Mouse (Mus musculus) frontal cortex, postnatal 25 days (tissue): ENCODE data around the gene Ntsr2.
A peak's percentile ranks its signal among the peaks of the same experiment; 100 is the strongest.

Experiments
- DNase-seq, 2 experiments: peaks; one replicate each; pipeline ENCODE4 v3.0.0; 2022; ENCODE audit warnings: low spot score in 2 of 2

The Ntsr2 gene

GRCm38 (mm10) chr12:16653332-16654093, at the start of gene Ntsr2:
Ntsr2 (plus strand) TSS chr12:16653382.
- peak; percentile 47 to 53 for DNase-seq

GRCm38 (mm10) chr12:16605624-16606023, 47.6 kb upstream of the Ntsr2 start:
- DNase-seq: no peak

DNA sequence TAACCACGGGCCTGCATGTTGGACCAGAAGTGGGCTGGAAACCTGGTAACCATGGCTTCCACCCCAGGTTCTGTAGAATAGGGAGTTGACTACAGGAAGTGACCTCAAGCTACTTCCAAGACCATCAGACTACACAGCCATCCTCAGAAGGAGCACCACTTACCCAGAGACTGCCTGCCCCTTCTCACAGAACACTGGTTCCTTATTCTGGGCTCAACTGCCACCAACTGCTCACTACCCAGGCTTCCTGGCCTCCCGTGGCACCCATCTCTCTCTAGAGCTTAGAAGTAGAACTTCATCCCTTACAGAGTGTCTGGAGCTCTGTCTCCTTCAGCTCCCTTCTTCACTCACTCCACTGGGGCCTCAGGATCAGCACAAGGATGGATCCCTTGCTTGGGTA, 42.2 kb upstream of the Ntsr2 start, which contains the start of gene Lpin1:
Gene Lpin1 (minus strand): TSS at position 31 of the 400 bp plus-strand sequence.
- no peak for DNase-seq

DNA sequence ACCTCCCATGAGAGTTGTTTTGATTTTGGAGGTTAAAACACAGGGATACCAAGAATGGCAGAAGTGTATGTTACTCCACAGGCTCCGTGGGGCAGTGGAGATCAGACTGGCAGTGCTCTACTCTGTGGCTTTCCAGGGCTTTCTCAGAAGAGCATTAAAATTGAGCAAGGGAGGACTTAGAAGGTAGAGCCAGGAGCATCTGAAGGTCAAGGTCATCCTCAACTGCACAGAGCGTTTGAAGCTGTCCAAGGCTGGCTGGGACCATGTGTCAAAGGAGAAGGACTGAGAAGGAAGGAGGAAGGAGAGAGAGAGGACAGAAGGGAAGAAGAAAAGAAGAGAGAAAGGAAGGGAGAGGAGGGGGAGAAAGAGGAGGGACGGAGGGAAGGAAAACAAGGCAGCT, 38.6 kb upstream of the Ntsr2 start:
- DNase-seq: no peak

DNA sequence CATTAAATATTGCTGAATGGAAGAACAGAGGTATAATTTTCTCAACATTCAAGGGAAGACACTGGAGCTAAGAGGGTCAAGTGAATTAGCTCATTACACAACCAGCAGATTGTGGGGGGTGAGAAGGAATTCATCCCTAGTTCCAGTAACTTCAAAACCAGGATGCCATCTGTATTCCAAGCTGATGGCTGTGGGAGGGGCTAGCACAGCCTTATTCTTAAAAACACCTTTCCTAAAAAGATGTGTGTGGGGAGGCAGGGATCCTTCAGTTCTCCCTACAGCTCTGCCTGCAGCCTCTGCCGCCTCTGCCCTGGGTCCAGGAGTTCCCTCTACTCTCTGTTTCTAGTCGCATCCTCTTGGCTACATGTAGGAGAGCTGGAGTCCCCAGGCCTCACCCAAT, 37.4 kb upstream of the Ntsr2 start:
- DNase-seq: no peak

- peak; percentile 32 to 52 for DNase-seq
Observed at GRCm38 (mm10) chr12:16618512-16619274, 34.5 kb upstream of the Ntsr2 start.

GRCm38 (mm10) chr12:16619453-16619852, 33.7 kb upstream of the Ntsr2 start:
- no peak for DNase-seq

- no peak for DNase-seq
Observed at GRCm38 (mm10) chr12:16620230-16620629, 33.0 kb upstream of the Ntsr2 start.

DNA sequence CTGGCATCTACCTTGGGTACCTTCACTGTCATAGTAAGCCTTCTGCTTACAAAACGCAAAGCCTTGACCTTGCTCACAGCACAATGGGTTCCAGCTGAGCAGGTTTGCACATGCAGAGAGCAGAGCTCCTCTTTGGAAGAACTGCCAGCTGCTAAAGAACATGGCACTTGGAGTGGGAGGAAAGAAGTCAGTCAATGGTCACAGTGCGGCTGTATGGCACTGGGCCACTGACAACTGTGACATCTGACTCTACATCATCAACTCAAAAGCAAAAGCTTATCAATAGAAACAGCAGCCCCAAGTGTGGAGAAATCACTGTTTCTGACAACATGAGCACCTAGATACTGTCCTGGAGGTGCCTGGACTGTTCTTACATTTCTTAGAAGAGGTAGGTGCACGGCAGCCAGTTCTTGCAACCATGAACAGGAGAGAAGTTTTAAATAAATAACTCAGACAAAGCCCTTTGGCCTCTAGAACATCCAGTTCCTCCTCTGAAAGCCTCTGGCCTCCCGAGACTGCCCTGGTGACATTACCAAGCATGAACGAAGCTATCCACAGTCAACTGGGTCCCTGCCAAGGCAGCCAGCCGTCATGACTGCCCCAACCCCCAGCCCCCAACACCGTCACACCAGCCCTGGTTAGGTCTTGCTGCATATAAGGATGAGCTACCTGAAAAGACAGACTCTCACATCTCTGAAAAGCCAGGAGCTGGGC, 22.9 kb upstream of the Ntsr2 start:
- no peak for DNase-seq

GRCm38 (mm10) chr12:16630866-16631185, 22.4 kb upstream of the Ntsr2 start:
- no peak for DNase-seq

GRCm38 (mm10) chr12:16631423-16631822, 21.8 kb upstream of the Ntsr2 start:
- no peak for DNase-seq

DNA sequence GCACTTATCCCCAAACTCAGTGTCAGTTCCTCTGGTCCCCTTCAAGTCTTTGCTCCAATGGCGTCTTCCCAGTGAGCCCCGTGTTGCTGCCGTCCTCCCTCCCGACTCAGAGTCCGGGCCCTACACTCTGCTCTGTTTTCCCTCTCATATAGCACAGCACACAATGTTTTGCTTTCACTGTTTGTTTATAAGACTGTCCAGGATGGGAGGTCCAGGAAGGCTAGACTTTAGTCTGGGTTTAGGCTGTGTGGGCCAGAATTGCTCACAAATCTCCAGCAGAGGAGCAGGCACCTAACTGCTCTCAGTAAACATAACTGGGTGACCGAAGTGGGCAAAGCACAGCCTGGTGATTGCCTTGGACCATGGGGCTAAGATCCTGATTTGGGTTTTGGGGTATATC, 19.9 kb upstream of the Ntsr2 start:
- DNase-seq: no peak

GRCm38 (mm10) chr12:16634075-16634813, 18.9 kb upstream of the Ntsr2 start:
- peak; percentile 29 to 40 for DNase-seq

- DNase-seq: no peak
Observed at GRCm38 (mm10) chr12:16635816-16636215, 17.4 kb upstream of the Ntsr2 start.

DNA sequence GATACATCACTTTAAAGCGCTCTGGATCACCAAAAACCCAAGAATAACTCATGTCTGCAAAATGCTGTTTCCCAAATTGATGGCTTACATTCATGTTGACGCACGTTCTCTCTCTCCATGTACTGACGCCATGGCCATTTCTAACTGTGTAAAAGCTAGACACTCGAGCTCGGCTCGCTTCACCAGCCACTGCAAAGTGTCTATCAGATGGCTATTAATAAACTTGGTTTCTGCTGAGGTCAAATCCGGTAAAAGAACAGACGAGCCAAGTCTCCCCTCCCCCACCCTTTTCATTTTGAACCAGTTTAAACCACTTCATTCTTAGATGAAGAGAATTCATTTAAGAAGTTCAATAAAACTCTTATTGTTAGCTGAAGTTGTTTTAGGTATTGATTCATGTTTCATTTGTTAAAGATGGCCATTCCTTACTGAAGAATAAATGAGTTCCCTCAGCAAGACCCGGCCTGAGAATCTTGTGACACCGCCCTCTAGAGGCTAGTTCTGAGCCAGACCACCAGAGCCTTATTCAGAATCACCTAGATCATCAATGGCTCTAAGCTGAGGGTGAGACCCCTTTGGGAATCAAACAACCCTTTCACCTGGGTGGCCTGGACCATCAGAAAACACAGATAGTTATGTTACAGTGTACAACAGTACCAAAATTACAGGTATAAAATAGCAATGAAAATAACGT, 14.0 kb upstream of the Ntsr2 start:
- DNase-seq: no peak

DNA sequence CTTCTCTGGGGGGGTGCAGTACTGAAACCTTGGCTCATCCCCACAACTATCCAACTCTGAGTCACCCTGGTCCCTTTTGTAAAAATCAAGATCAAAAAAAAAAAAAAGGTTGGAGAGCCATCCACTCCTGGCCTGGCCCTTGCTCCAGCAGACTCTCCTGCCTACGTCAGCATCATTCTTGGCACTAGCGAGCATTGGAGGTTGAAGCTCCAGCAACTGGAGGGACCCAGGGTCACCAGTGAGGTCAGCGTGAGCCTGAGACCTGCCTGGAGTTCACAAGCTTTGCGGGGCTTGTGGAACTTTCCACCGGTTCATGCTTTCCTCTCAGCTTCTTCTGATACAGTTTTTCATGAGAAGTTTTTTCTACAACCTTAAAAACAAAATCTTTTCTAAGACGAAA, 13.1 kb upstream of the Ntsr2 start:
- DNase-seq: no peak

DNA sequence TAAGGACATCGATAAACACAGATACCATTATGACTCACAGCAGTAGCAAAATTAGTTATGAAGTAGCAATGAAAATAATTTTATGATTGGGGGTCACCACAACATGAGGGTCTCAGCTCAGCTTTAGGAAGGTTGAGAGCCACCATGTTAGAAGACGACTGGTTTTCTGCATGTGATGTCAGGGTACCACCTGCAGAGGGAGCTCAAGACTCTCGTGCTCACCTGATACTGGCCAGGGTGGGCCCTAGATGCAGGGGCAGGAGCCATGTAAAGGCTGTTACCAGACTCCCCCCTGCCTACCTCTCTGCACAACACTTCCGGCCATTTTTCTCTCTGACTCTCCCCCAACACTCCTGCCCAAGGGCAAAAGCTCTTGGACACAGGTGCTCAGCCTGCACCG, 11.2 kb upstream of the Ntsr2 start:
- DNase-seq: no peak

- DNase-seq: peak in 1 of 2 experiments; percentile 35
Observed at GRCm38 (mm10) chr12:16643508-16644345, 9.5 kb upstream of the Ntsr2 start.

DNA sequence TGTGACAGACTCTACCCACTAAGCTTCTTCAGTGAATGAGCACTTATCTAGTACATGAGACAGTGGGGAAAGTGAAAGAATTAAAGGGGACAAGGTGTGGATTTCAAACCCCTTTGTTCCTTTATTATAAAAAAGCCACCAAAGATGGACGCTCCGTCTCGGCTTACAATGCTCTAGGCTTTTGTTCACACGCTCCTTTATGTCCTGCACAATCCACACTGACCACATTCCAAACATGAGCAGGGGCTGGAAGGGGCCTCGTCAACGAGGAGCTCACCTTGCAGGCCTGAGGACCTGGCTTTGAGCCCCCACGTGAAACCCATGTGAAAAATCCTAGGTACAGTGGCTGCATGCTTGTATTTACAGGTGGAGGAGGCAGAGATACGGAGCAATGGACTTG, 8.5 kb upstream of the Ntsr2 start:
- DNase-seq: no peak

DNA sequence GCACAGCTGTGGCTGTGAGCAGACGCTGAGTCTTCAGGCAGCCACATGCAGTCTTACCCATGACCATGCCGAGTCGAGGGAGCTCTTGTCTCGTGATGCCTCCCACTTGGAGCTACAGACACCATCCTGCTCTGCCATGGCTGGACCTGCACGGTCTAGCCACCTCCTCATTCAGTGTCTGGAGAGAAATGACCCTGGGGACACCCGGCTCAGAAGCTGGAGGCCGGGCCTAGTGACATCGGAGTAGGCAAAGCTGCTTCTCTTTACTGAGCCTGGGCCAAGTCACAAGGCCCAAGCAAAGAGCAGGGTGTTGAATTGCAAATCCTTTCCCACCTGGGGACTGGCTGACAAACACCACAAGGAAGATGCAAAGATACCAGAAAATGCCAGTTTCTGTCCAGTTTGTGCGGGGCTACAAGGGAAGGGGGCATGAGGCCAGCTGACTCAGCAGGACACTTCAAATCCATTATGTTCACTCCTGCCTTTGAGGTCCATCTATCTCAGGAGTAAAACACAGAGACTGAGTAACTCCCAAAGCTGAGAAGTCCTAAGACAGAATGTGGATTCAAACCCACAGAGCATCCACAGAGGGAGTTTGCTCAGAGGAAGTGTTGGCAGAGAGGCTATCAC, 6.3 kb upstream of the Ntsr2 start:
- DNase-seq: no peak
